Mouse (Mus musculus) neural tube, embryonic 14.5 days (tissue): ENCODE data around the gene Marveld2. TPM values are rescaled to one million over a fixed set of nuclear protein-coding genes. Genes with fewer than 3 reads are reported as not detected.

Source experiments
- ATAC-seq: fragments of 200-750 bp; cut with Nextera tagmentation; 2 replicates; pipeline ENCODE4 v1.8.0; 2017; ENCODE audit warnings: low read depth, mild to moderate bottlenecking, moderate TSS enrichment, moderate library complexity
- H3K27ac ChIP-seq: fragments of 300-500 bp; sonication (generic); 2 replicates; pipeline ENCODE4 v1.5.1; 2014; ENCODE audit warnings: low read depth, mild to moderate bottlenecking, control low read depth, low read length, moderate library complexity, mixed read lengths
- H3K27me3 ChIP-seq: fragments of 300-500 bp; sonication (generic); 2 replicates; pipeline ENCODE4 v1.6.1; 2014; ENCODE audit warnings: low read length; ENCODE audit not compliant: control insufficient read depth, insufficient read depth
- H3K36me3 ChIP-seq: fragments of 300-500 bp; sonication (generic); 2 replicates; pipeline ENCODE4 v1.6.1; 2014; ENCODE audit warnings: low read length, mixed read lengths; ENCODE audit not compliant: control insufficient read depth, insufficient read depth
- H3K4me1 ChIP-seq: fragments of 300-500 bp; sonication (generic); 2 replicates; pipeline ENCODE4 v1.6.1; 2014; ENCODE audit warnings: low read length; ENCODE audit not compliant: control insufficient read depth, insufficient read depth
- H3K4me2 ChIP-seq: fragments of 300-500 bp; sonication (generic); 2 replicates; pipeline ENCODE4 v1.6.1; 2014; ENCODE audit warnings: mild to moderate bottlenecking, low read depth, low read length, control low read depth
- H3K4me3 ChIP-seq: fragments of 300-500 bp; sonication (generic); 2 replicates; pipeline ENCODE4 v1.5.1; 2014; ENCODE audit warnings: low read depth, low read length, control low read depth, mixed read lengths
- H3K9ac ChIP-seq: fragments of 300-500 bp; sonication (generic); replicated peaks from 2 replicates; pipeline ENCODE4 v1.6.1; 2014; ENCODE audit warnings: low read depth, mild to moderate bottlenecking, control low read depth, low read length, mixed read lengths
- H3K9me3 ChIP-seq: fragments of 300-500 bp; sonication (generic); 2 replicates; pipeline ENCODE4 v1.6.1; 2016; ENCODE audit warnings: low read length; ENCODE audit not compliant: control insufficient read depth
- WGBS: fragments of 180-500 bp; shearing (Covaris S2); extraction: QIAGEN DNeasy Blood & Tissue Kit; methylation state at CpG from one replicate; pipeline ENCODE4 v1.1.7; 2014; 5-methylcytosine and 5-hydroxymethylcytosine counted together
- polyA plus RNA-seq: library from polyadenylated mRNA; unstranded; fragments of >200 nt; fragmentation: Nextera tagmentation; extraction: Ambion mirVana; gene quantifications from 2 replicates; pipeline ENCODE4 v1.2.1, GENCODE M21; 2014

The Marveld2 gene
- polyA plus RNA-seq, 1 experiment from 2014 or later: 1.6 TPM

DNA sequence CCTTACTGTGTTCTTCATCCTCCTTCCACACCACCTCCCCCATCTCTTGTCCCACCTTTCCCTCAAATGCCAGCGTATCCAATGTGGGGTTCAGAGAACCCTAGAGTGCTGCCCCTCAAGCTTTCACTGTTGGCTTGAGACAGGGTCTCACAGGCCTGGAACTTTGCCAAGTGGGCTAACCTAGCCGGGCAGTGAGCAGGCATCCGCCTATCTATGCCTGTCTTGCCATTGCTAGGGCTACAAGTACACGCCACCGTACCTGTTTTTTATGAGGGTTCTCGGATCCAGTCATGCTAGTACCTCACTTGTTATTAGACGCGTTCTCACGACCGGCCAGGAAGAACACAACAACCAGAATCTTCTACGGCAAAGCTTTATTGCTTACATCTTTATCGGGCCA is 28.1 kb downstream of the Marveld2 start:
- no peak overlapping the region for H3K4me2 ChIP-seq
- peak; percentile 58; the same call in 1 of the 2 replicates for ATAC-seq
- H3K36me3 ChIP-seq: no peaks in the 10 kb centered on the region
- no peak overlapping the region for H3K4me3 ChIP-seq
- no peaks in the 10 kb centered on the region for H3K9me3 ChIP-seq
- no peaks in the 10 kb centered on the region for H3K27me3 ChIP-seq
- H3K9ac ChIP-seq: no peak overlapping the region
- H3K27ac ChIP-seq: no peak overlapping the region
- H3K4me1 ChIP-seq: no peaks in the 10 kb centered on the region
- 85% methylated on average over 11 of the region's 12 CpGs for WGBS

DNA sequence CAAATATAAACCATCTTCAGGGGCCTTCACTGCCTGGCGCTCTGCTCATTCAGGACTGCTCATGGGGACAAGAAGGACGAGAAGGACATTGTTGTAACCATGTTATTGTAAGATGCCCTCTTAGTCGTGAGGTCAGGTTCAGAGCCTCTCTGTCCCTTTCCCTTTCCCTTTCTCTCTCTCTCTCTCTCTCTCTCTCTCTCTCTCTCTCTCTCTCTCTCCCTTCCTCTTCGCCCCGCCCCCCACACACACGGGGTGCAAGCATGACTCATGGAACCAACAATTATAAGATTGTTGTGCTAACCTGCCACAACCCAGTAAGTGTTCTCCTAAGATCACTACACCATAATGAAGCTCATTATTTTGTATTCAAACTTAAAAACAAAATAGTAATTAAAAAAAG is 34.6 kb downstream of the Marveld2 start:
- H3K9ac ChIP-seq: no peak overlapping the region
- H3K4me1 ChIP-seq: no peaks in the 10 kb centered on the region
- no peak for ATAC-seq
- H3K27me3 ChIP-seq: no peaks in the 10 kb centered on the region
- H3K9me3 ChIP-seq: no peaks in the 10 kb centered on the region
- no peak overlapping the region for H3K4me3 ChIP-seq
- WGBS: 49% methylated on average over 6 of the region's 6 CpGs
- H3K4me2 ChIP-seq: no peak overlapping the region
- no peak overlapping the region for H3K27ac ChIP-seq
- H3K36me3 ChIP-seq: no peaks in the 10 kb centered on the region

DNA sequence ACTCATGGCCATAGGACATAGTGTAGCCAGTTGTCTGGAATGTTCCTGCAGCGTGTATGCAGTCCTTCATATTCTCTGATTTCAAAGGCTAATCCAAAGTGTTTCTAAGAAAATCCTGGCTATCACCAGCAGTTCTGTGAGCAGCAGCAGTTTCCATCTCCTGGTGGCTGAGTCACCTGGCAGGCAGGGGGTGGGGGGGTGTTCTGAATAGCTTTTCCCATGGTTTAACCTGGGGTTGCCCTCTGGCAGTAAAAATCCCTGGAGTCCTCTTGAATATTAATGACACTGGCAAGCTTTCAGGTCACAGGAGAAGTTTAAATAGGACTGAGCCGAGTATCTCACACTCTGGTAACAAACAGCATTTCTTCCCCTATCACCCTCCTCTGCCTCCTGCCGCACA is 35.1 kb downstream of the Marveld2 start:
- H3K27me3 ChIP-seq: no peaks in the 10 kb centered on the region
- WGBS: 35% methylated on average over 3 of the region's 3 CpGs

DNA sequence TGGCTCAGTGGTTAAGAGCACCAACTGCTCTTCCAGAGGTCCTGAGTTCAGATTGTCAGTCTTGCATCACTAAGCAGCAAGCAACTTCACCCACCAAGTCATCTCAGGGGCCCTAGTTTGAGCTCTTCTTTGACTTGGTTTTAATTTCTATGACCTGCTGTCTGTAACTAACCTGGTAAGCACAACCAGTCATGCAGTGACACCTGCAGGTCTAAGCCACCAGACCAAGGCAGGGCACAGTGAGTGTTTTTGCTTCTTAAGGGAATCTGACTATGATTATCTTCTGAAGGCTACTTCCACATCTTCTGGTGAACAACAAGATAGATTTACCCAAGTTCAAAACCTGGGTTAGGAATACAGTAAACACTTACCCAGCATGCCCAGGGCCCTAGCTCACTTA is 36.8 kb downstream of the Marveld2 start:
- ATAC-seq: no peak
- no peaks in the 10 kb centered on the region for H3K27me3 ChIP-seq
- no peak overlapping the region for H3K4me3 ChIP-seq
- H3K4me1 ChIP-seq: no peaks in the 10 kb centered on the region
- no peak overlapping the region for H3K4me2 ChIP-seq
- H3K36me3 ChIP-seq: no peaks in the 10 kb centered on the region
- H3K9me3 ChIP-seq: no peaks in the 10 kb centered on the region
- no peak overlapping the region for H3K9ac ChIP-seq
- no peak overlapping the region for H3K27ac ChIP-seq

More for the DNA sequence above, 35.1 kb downstream of the Marveld2 start:
- H3K36me3 ChIP-seq: no peaks in the 10 kb centered on the region
- no peak overlapping the region for H3K27ac ChIP-seq
- H3K4me1 ChIP-seq: no peaks in the 10 kb centered on the region
- no peak overlapping the region for H3K4me3 ChIP-seq
- no peak overlapping the region for H3K4me2 ChIP-seq
- H3K9me3 ChIP-seq: no peaks in the 10 kb centered on the region
- no peak for ATAC-seq
- H3K9ac ChIP-seq: no peak overlapping the region

DNA sequence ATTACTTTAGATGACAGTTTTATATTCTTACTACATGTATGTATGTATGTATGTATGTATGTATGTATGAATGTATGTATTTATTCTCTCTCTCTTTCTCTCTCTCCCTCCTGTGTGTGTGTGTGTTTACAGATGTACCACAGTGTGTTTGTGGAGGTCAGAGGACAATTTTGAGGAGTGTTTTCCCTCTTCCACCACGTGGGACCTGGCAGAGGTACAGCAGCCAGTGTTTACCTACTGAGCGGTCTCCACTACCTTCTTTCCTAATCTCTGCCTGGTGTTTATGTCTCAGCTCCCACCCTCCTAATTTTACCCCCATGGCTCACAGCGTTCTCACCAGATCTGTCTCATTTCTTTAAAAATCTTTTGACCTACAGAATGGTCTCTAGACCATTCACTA is 37.6 kb downstream of the Marveld2 start:
- Histone ChIP-seq H3K4me1 (no peaks in the 10 kb centered on the region), H3K36me3 (no peaks in the 10 kb centered on the region), H3K4me2 (no peak overlapping the region), H3K9ac (no peak overlapping the region), H3K27ac (no peak overlapping the region), H3K4me3 (no peak overlapping the region), H3K27me3 (no peaks in the 10 kb centered on the region), H3K9me3 (no peaks in the 10 kb centered on the region)
- WGBS: 59% methylated on average over 3 of the region's 3 CpGs
- ATAC-seq: no peak

DNA sequence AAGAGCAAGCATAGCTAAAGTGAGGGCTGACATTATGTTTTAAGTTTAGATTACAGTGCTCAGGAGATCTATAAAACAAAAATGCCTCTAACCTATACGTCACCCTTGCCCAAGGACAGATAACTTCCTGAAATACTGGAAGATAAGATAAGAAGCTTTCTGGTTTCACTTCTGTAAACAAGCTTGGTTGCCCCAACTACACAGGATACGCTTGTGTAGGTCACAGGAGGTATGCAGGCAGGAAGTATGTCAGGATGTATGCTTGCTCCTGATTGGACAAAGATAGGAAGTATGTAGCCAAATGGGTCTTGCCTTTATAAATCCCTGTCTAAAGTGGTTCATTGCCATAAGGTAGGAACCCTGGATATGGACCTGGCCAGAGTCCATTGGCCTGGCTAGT is 40.8 kb downstream of the Marveld2 start:
- no peaks in the 10 kb centered on the region for H3K9me3 ChIP-seq
- no peaks in the 10 kb centered on the region for H3K27me3 ChIP-seq
- 83% methylated on average over 2 of the region's 2 CpGs for WGBS
- H3K4me1 ChIP-seq: no peaks in the 10 kb centered on the region
- H3K27ac ChIP-seq: no peak overlapping the region
- no peak overlapping the region for H3K4me2 ChIP-seq
- no peak for ATAC-seq
- H3K9ac ChIP-seq: no peak overlapping the region
- H3K4me3 ChIP-seq: no peak overlapping the region
- no peaks in the 10 kb centered on the region for H3K36me3 ChIP-seq

DNA sequence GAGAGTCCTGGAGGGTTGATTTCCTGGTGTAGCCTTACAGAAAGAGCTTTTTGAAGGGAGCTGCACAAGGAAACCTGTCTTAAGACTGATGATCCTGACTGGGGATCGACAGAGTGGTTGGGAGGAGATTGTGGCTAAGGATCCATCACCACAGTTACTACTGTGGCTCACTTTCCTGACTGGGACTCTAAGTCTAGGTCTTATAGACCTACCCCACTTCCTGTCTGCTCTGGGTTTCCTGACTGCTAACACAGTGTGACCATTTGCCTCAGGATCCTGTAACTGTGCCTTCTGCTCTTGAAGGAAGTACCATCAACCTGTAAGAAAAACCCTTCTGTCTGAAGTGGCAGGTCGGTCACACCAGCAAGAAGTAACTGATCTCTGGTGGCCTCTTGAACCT is 46.1 kb downstream of the Marveld2 start:
- Histone ChIP-seq H3K36me3 (no peaks in the 10 kb centered on the region), H3K4me1 (no peaks in the 10 kb centered on the region), H3K4me2 (no peak overlapping the region), H3K27me3 (no peaks in the 10 kb centered on the region), H3K9ac (no peak overlapping the region), H3K27ac (no peak overlapping the region), H3K9me3 (no peaks in the 10 kb centered on the region), H3K4me3 (no peak overlapping the region)
- WGBS: 79% methylated on average over 2 of the region's 2 CpGs
- no peak for ATAC-seq

DNA sequence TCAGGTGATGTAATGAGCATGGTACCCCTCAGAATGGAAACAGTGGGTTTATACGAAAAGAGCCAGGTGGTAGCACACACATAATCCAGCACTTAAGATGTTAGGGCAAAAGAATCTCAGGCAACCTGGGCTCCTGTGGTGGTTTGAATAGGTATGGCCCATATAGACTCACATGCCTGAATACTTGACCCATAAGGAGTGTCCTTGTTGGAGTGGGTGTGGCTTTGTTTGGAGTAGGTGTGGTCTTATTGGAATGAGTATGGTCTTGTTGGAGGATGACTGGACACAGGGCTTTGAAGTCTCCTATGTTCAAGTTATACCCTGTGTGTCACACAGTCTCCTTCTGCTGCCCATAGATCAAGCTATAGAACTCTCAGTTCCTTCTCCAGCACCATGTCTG is 48.4 kb downstream of the Marveld2 start:
- 93% methylated on average over 1 of the region's 1 CpGs for WGBS
- no peak overlapping the region for H3K27ac ChIP-seq
- ATAC-seq: no peak
- H3K9me3 ChIP-seq: no peaks in the 10 kb centered on the region
- no peak overlapping the region for H3K4me3 ChIP-seq
- no peak overlapping the region for H3K9ac ChIP-seq
- no peaks in the 10 kb centered on the region for H3K36me3 ChIP-seq
- H3K27me3 ChIP-seq: no peaks in the 10 kb centered on the region
- H3K4me1 ChIP-seq: no peaks in the 10 kb centered on the region
- H3K4me2 ChIP-seq: no peak overlapping the region

DNA sequence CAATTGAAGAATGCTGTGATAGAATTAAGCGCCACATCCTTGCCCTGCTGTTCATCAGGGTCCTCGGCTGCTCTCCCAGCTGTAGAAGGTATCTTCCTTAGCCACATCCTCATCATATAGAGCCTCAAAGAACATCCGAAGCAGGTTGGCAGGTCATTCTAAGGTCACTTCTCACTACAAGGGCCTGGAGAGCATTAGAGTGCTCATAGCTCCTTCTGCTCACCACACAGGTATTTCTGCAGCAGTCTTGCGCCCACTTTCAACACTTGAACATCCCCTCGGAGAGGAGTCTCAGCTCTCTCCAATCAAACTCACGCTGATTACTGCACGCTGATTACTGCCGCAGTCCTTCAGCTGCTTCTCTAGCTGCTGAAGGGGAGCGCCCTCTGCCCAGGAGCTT is 57.3 kb downstream of the Marveld2 start:
- Histone ChIP-seq H3K27ac (no peak overlapping the region), H3K36me3 (no peaks in the 10 kb centered on the region), H3K4me1 (no peaks in the 10 kb centered on the region), H3K27me3 (no peaks in the 10 kb centered on the region), H3K9me3 (no peaks in the 10 kb centered on the region), H3K9ac (no peak overlapping the region), H3K4me3 (no peak overlapping the region), H3K4me2 (no peak overlapping the region)
- ATAC-seq: no peak
- WGBS: 81% methylated on average over 9 of the region's 9 CpGs

DNA sequence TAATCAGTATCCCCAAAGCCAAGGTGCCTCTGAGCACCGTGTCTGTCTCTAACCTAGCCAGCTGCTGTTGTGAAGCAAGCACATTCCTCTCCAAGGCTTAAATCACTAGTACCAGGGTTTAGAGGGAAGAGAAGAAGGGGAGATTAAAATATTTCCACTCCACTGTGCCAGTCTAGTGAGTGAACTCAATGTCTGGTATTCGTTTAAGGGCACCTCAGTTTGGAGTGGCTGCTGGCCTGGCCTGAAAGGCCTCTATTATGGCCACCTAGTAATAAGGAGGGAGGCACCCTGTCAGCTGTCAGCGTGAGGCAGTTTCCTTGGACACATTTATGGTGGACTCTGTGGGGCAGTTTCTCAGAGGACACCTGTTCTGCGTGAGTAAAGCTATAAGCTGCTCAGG is 59.8 kb downstream of the Marveld2 start:
- no peak overlapping the region for H3K27ac ChIP-seq
- H3K4me2 ChIP-seq: no peak overlapping the region
- no peak overlapping the region for H3K9ac ChIP-seq
- no peaks in the 10 kb centered on the region for H3K36me3 ChIP-seq
- ATAC-seq: no peak
- H3K4me3 ChIP-seq: no peak overlapping the region
- peaks cover 21% of the 10 kb centered on the region for H3K27me3 ChIP-seq
- peaks cover 6% of the 10 kb centered on the region; the same call in 1 of the 2 replicates for H3K4me1 ChIP-seq
- WGBS: 47% methylated on average over 4 of the region's 4 CpGs
- H3K9me3 ChIP-seq: no peaks in the 10 kb centered on the region
